43 mouse cellular contexts compared by ENCODE assay signal in genomic region chr7:46751490-46751889, GRCm38 (mm10). TPM values are rescaled to one million over a fixed set of nuclear protein-coding genes. Genes with fewer than 3 reads are reported as not detected.
"Had no signal": no experiment of that assay in that cellular context is flagged by ENCODE, and none has a peak within 500 bp of the region (broad histone marks: within the 10 kb centered on the region; RNA-seq: fewer than 3 reads in every experiment).

Gene Saa2 (plus strand): TSS chr7:46751790.

- H3K4me1 ChIP-seq: limb, embryonic 12.5 days; limb, embryonic 13.5 days; limb, embryonic 15.5 days; liver, embryonic 12.5 days; liver, embryonic 13.5 days; liver, embryonic 15.5 days had no signal

- H3K27me3 ChIP-seq: limb, embryonic 12.5 days; limb, embryonic 13.5 days; limb, embryonic 15.5 days; liver, embryonic 12.5 days; liver, embryonic 15.5 days; lung, embryonic 15.5 days; midbrain, embryonic 12.5 days; midbrain, embryonic 13.5 days; midbrain, embryonic 15.5 days had no signal

- H3K4me3 ChIP-seq: left cerebral cortex, adult 2 months; limb, embryonic 10.5 days; limb, embryonic 12.5 days; limb, embryonic 13.5 days; limb, embryonic 15.5 days; liver, embryonic 12.5 days; liver, embryonic 13.5 days; liver, embryonic 15.5 days; lung, embryonic 15.5 days; megakaryocyte, embryonic 14.5 days; midbrain, embryonic 10.5 days; midbrain, embryonic 12.5 days; midbrain, embryonic 13.5 days; midbrain, embryonic 15.5 days; myocyte had no signal

- H3K4me2 ChIP-seq: limb, embryonic 12.5 days; limb, embryonic 13.5 days; limb, embryonic 15.5 days; liver, embryonic 12.5 days; liver, embryonic 13.5 days; liver, embryonic 15.5 days; lung, embryonic 14.5 days; lung, embryonic 15.5 days; midbrain, embryonic 11.5 days; midbrain, embryonic 12.5 days; midbrain, embryonic 13.5 days; midbrain, embryonic 15.5 days had no signal

- DNase-seq: left cerebral cortex, postnatal 4 days; liver; liver, embryonic 13.5 days; liver, postnatal 0 days; lung, adult 18-20 months; lung, adult 2 months; lung, embryonic 14.5 days; lung, postnatal 10 days; lung, postnatal 14 days; lung, postnatal 36 days; lung, postnatal 4 days; midbrain, embryonic 14.5 days had no signal

- H3K9ac ChIP-seq: limb, embryonic 12.5 days; limb, embryonic 13.5 days; limb, embryonic 15.5 days; liver, embryonic 12.5 days; liver, embryonic 13.5 days; liver, embryonic 14.5 days; liver, embryonic 15.5 days; liver, postnatal 0 days; lung, embryonic 14.5 days; lung, embryonic 15.5 days; midbrain, embryonic 12.5 days; midbrain, embryonic 13.5 days; midbrain, embryonic 15.5 days had no signal

- H3K9me3 ChIP-seq: limb, embryonic 10.5 days; limb, embryonic 12.5 days; limb, embryonic 13.5 days; limb, embryonic 15.5 days; liver, embryonic 12.5 days; liver, embryonic 13.5 days; liver, embryonic 15.5 days; lung, embryonic 15.5 days; megakaryocyte, embryonic 14.5 days; midbrain, embryonic 10.5 days; midbrain, embryonic 12.5 days; midbrain, embryonic 13.5 days; midbrain, embryonic 15.5 days had no signal

- H3K36me3 ChIP-seq: limb, embryonic 10.5 days; limb, embryonic 12.5 days; limb, embryonic 13.5 days; limb, embryonic 15.5 days; liver, embryonic 12.5 days; liver, embryonic 13.5 days; liver, embryonic 15.5 days; lung, embryonic 15.5 days; midbrain, embryonic 10.5 days; midbrain, embryonic 12.5 days; midbrain, embryonic 13.5 days; midbrain, embryonic 15.5 days had no signal

- ATAC-seq: liver, embryonic 12.5 days; liver, postnatal 0 days; lung, postnatal 0 days; midbrain, embryonic 13.5 days; midbrain, embryonic 15.5 days; midbrain, embryonic 16.5 days had no signal

- H3K27ac ChIP-seq: left cerebral cortex, adult 2 months; limb, embryonic 10.5 days; limb, embryonic 12.5 days; limb, embryonic 13.5 days; limb, embryonic 15.5 days; liver, embryonic 12.5 days; liver, embryonic 13.5 days; liver, embryonic 14.5 days; liver, embryonic 15.5 days; lung, embryonic 15.5 days; macrophage; midbrain, embryonic 10.5 days; midbrain, embryonic 12.5 days; midbrain, embryonic 13.5 days; midbrain, embryonic 15.5 days had no signal

RNA-seq across cellular contexts. Expression of gene Saa2, which starts in this region (rescaled TPM):
- total RNA-seq: left cerebral cortex, adult 2 months; left cerebral cortex, adult 8-10 months; left cerebral cortex, postnatal 10 days; left cerebral cortex, postnatal 14 days; left cerebral cortex, postnatal 25 days; left cerebral cortex, postnatal 36 days; left cerebral cortex, postnatal 4 days; megakaryocyte progenitor cell, adult 5-6 weeks; megakaryocyte, adult 5-6 weeks; megakaryocyte-erythroid progenitor cell, adult 5-6 weeks; midbrain, postnatal 0 days; monocyte, adult 5-6 weeks had no signal
- polyA plus RNA-seq: liver, embryonic 12.5 days; liver, embryonic 13.5 days; liver, embryonic 14.5 days; liver, embryonic 15.5 days; liver, embryonic 16.5 days; lung, adult 2 months; lung, embryonic 14.5 days; lung, embryonic 15.5 days; lung, embryonic 16.5 days; lung, postnatal 0 days; macrophage; midbrain, embryonic 11.5 days; midbrain, embryonic 12.5 days; midbrain, embryonic 13.5 days; midbrain, embryonic 14.5 days; midbrain, embryonic 15.5 days; midbrain, embryonic 16.5 days; midbrain, postnatal 0 days; myocyte had no signal
